In genomic region chr4:155095238-155095900, GRCm38 (mm10) we compare ENCODE assay signal across 8 mouse cellular contexts. TPM values are rescaled to one million over a fixed set of nuclear protein-coding genes. Genes with fewer than 3 reads are reported as not detected.
A peak's percentile ranks its signal among the peaks of the same experiment; 100 is the strongest.
DNase-seq lines count a peak whose midpoint lies in the region; ATAC-seq lines count a peak whose summit lies in the region.

No protein-coding gene starts in this region.

- no peak overlapping the region for H3K27ac ChIP-seq in hindbrain, embryonic 14.5 days

- H3K4me3 ChIP-seq in hindbrain, embryonic 14.5 days (replicated peaks; ENCODE audit: low read length): no peak overlapping the region

- peaks cover 1% of the 10 kb centered on the region; the same call in 1 of the 2 replicates for H3K36me3 ChIP-seq in hindbrain, embryonic 14.5 days (replicated peaks; ENCODE audit: control insufficient read depth, insufficient read depth)

- no peak overlapping the region for H3K4me2 ChIP-seq in hindbrain, embryonic 14.5 days (replicated peaks)

- ATAC-seq in hindbrain, embryonic 14.5 days (ENCODE audit: low FRiP score): peak; percentile 84

- no peaks in the 10 kb centered on the region for H3K27me3 ChIP-seq in hindbrain, embryonic 14.5 days (ENCODE audit: control insufficient read depth, insufficient read depth, low read length)

- H3K9me3 ChIP-seq in hindbrain, embryonic 14.5 days (ENCODE audit: control insufficient read depth, low read length): no peaks in the 10 kb centered on the region

- WGBS in hindbrain, embryonic 14.5 days: 26% methylated on average over 8 of the region's 8 CpGs

- H3K4me1 ChIP-seq in hindbrain, embryonic 14.5 days (replicated peaks; ENCODE audit: control insufficient read depth, insufficient read depth, low read length): no peaks in the 10 kb centered on the region; the same call in 1 of the 2 replicates

- peak; percentile 89 for DNase-seq in R1 (ENCODE audit: low read depth, low spot score)
- DNase-seq in cerebellum, postnatal 25 days: peak; percentile 90 to 93
- DNase-seq in frontal cortex, postnatal 36 days (ENCODE audit: low spot score in 2 of 2): peak; percentile 84 to 90
- peak; percentile 92 for DNase-seq in hindbrain, embryonic 14.5 days (ENCODE audit: low spot score)
- peak; percentile 70 to 83 for DNase-seq in layer of hippocampus, postnatal 25 days (ENCODE audit: extremely low spot score in 1 of 2, low spot score in 1 of 2)
- DNase-seq in lung, postnatal 14 days: peak; percentile 92
- peak; percentile 65 for DNase-seq in retina, adult 2 months (ENCODE audit: low read depth, low spot score)
- peak; percentile 79 for DNase-seq in thymus, postnatal 25 days

- H3K9ac ChIP-seq in hindbrain, embryonic 14.5 days: 0 out of 2 replicates have a peak overlapping the region, but pooled peaks have one; percentile 14

RNA-seq across cellular contexts. Expression of gene Morn1, which starts 9.0 kb away (rescaled TPM):
- 6.1 and 8.7 TPM in 2 replicates for polyA plus RNA-seq in hindbrain, embryonic 14.5 days (2014; fragmentation: Nextera tagmentation; extraction: Ambion mirVana)
- total RNA-seq in layer of hippocampus, postnatal 25 days (2021): 10 to 100 TPM; 11.2 to 17.3 TPM

RNA-seq across cellular contexts. Expression of gene Rer1, which starts 9.2 kb away (rescaled TPM):
- polyA plus RNA-seq in hindbrain, embryonic 14.5 days (2014; fragmentation: Nextera tagmentation; extraction: Ambion mirVana): 145 and 148 TPM in 2 replicates
- total RNA-seq in layer of hippocampus, postnatal 25 days (2021): 10 to 100 TPM; 62.2 to 67.3 TPM

RNA-seq across cellular contexts. Expression of gene Pex10, which starts 28.6 kb away (rescaled TPM):
- 5.4 and 7.0 TPM in 2 replicates for polyA plus RNA-seq in hindbrain, embryonic 14.5 days (2014; fragmentation: Nextera tagmentation; extraction: Ambion mirVana)
- 10 to 100 TPM; 21.6 to 26.5 TPM for total RNA-seq in layer of hippocampus, postnatal 25 days (2021)

RNA-seq across cellular contexts. Expression of gene Plch2, which starts 38.8 kb away (rescaled TPM):
- polyA plus RNA-seq in hindbrain, embryonic 14.5 days (2014; fragmentation: Nextera tagmentation; extraction: Ambion mirVana): 13.4 and 13.8 TPM in 2 replicates
- 10 to 100 TPM; 91.4 to 98.9 TPM for total RNA-seq in layer of hippocampus, postnatal 25 days (2021)
